Mouse (Mus musculus) intestine, embryonic 15.5 days (tissue): ENCODE measurements around the gene Timd4. TPM values are rescaled to one million over a fixed set of nuclear protein-coding genes. Genes with fewer than 3 reads are reported as not detected.
A peak's percentile ranks its signal among the peaks of the same experiment; 100 is the strongest.

ENCODE experiments used
- ATAC-seq: fragments of 200-750 bp; cut with Nextera tagmentation; 2 replicates; pipeline ENCODE4 v1.8.0; 2017; ENCODE audit warnings: moderate TSS enrichment, moderate library complexity
- H3K27ac ChIP-seq: fragments of 300-500 bp; sonication (generic); 2 replicates; pipeline ENCODE4 v1.5.1; 2015; ENCODE audit warnings: mild to moderate bottlenecking, inconsistent platforms
- H3K27me3 ChIP-seq: fragments of 300-500 bp; sonication (generic); replicated peaks from 2 replicates; pipeline ENCODE4 v1.6.1; 2015; ENCODE audit warnings: inconsistent platforms
- H3K36me3 ChIP-seq: fragments of 300-500 bp; sonication (generic); 2 replicates; pipeline ENCODE4 v1.6.1; 2015; ENCODE audit warnings: inconsistent platforms
- H3K4me1 ChIP-seq: fragments of 300-500 bp; sonication (generic); replicated peaks from 2 replicates; pipeline ENCODE4 v1.6.1; 2015; ENCODE audit warnings: inconsistent platforms
- H3K4me2 ChIP-seq: fragments of 300-500 bp; sonication (generic); replicated peaks from 2 replicates; pipeline ENCODE4 v1.6.1; 2015; ENCODE audit warnings: mild to moderate bottlenecking, inconsistent platforms
- H3K4me3 ChIP-seq: fragments of 300-500 bp; sonication (generic); replicated peaks from 2 replicates; pipeline ENCODE4 v1.5.1; 2015; ENCODE audit warnings: inconsistent platforms
- H3K9ac ChIP-seq: fragments of 300-500 bp; sonication (generic); 2 replicates; pipeline ENCODE4 v1.6.1; 2015; ENCODE audit warnings: inconsistent platforms
- H3K9me3 ChIP-seq: fragments of 300-500 bp; sonication (generic); 2 replicates; pipeline ENCODE4 v1.6.1; 2016; ENCODE audit warnings: inconsistent platforms
- WGBS: fragments of 180-500 bp; shearing (Covaris S2); methylation state at CpG from one replicate; pipeline ENCODE4 v1.1.7; 2015; 5-methylcytosine and 5-hydroxymethylcytosine counted together
- polyA plus RNA-seq: library from polyadenylated mRNA; unstranded; fragments of >200 nt; fragmentation: Nextera tagmentation; extraction: Ambion mirVana; gene quantifications from 2 replicates; pipeline ENCODE4 v1.2.1, GENCODE M21; 2015

Gene Timd4
- polyA plus RNA-seq, result 0.74 and 0.80 TPM in 2 replicates

- 82% methylated on average over 5 of the region's 5 CpGs for WGBS
- H3K9me3 ChIP-seq, result no peaks in the 10 kb centered on the region
- H3K4me3 ChIP-seq, result no peak within 1 kb of the TSS
- no peak within 1 kb of the TSS for H3K27ac ChIP-seq
- H3K4me1 ChIP-seq, result no peaks in the 10 kb centered on the region
- ATAC-seq, result no peak
- H3K27me3 ChIP-seq, result no peaks in the 10 kb centered on the region
- no peak within 1 kb of the TSS for H3K4me2 ChIP-seq
- no peaks in the 10 kb centered on the region for H3K36me3 ChIP-seq
- H3K9ac ChIP-seq, result no peak within 1 kb of the TSS
Observed at GRCm38 (mm10) chr11:46810511-46810910, at the start of gene Timd4. Gene Timd4 (plus strand): TSS chr11:46810800.

- no peaks in the 10 kb centered on the region for H3K36me3 ChIP-seq
- H3K4me2 ChIP-seq, result no peak overlapping the region
- H3K9ac ChIP-seq, result no peak overlapping the region
- no peak overlapping the region for H3K4me3 ChIP-seq
- H3K27me3 ChIP-seq, result no peaks in the 10 kb centered on the region
- H3K4me1 ChIP-seq, result no peaks in the 10 kb centered on the region
- WGBS, result 71% methylated on average over 3 of the region's 3 CpGs
- H3K27ac ChIP-seq, result no peak overlapping the region
- no peak for ATAC-seq
- no peaks in the 10 kb centered on the region for H3K9me3 ChIP-seq
Observed at GRCm38 (mm10) chr11:46776879-46777278, 33.7 kb upstream of the Timd4 start.

GRCm38 (mm10) chr11:46779811-46780210 lies 30.8 kb upstream of the Timd4 start:
- Histone ChIP-seq H3K27ac (no peak overlapping the region), H3K4me1 (no peaks in the 10 kb centered on the region), H3K36me3 (no peaks in the 10 kb centered on the region), H3K9me3 (no peaks in the 10 kb centered on the region), H3K4me3 (no peak overlapping the region), H3K4me2 (no peak overlapping the region), H3K9ac (no peak overlapping the region), H3K27me3 (no peaks in the 10 kb centered on the region)
- no peak for ATAC-seq
- WGBS, result 82% methylated on average over 2 of the region's 2 CpGs

- no peak overlapping the region for H3K4me3 ChIP-seq
- no peaks in the 10 kb centered on the region for H3K9me3 ChIP-seq
- no peak overlapping the region for H3K27ac ChIP-seq
- no peak overlapping the region for H3K4me2 ChIP-seq
- no peaks in the 10 kb centered on the region for H3K27me3 ChIP-seq
- no peak for ATAC-seq
- WGBS, result 80% methylated on average over 2 of the region's 2 CpGs
- no peaks in the 10 kb centered on the region for H3K36me3 ChIP-seq
- no peaks in the 10 kb centered on the region for H3K4me1 ChIP-seq
- H3K9ac ChIP-seq, result no peak overlapping the region
Observed at GRCm38 (mm10) chr11:46804440-46804839, 6.2 kb upstream of the Timd4 start.

- Histone ChIP-seq H3K4me3 (no peak overlapping the region), H3K4me1 (no peaks in the 10 kb centered on the region), H3K27ac (no peak overlapping the region), H3K27me3 (no peaks in the 10 kb centered on the region), H3K36me3 (no peaks in the 10 kb centered on the region), H3K9me3 (no peaks in the 10 kb centered on the region), H3K4me2 (no peak overlapping the region), H3K9ac (no peak overlapping the region)
- ATAC-seq, result no peak
- 82% methylated on average over 5 of the region's 5 CpGs for WGBS
Observed at GRCm38 (mm10) chr11:46817692-46818091, 7.1 kb downstream of the Timd4 start.

GRCm38 (mm10) chr11:46819930-46820329 lies 9.3 kb downstream of the Timd4 start:
- H3K4me2 ChIP-seq, result no peak overlapping the region
- no peaks in the 10 kb centered on the region for H3K4me1 ChIP-seq
- ATAC-seq, result no peak
- WGBS, result 48% methylated on average over 4 of the region's 4 CpGs
- no peak overlapping the region for H3K27ac ChIP-seq
- no peaks in the 10 kb centered on the region for H3K27me3 ChIP-seq
- H3K36me3 ChIP-seq, result no peaks in the 10 kb centered on the region
- no peaks in the 10 kb centered on the region for H3K9me3 ChIP-seq
- H3K4me3 ChIP-seq, result no peak overlapping the region
- no peak overlapping the region for H3K9ac ChIP-seq

GRCm38 (mm10) chr11:46830348-46830747 lies 19.7 kb downstream of the Timd4 start:
- Histone ChIP-seq H3K4me3 (no peak overlapping the region), H3K27ac (no peak overlapping the region), H3K9ac (no peak overlapping the region), H3K4me2 (no peak overlapping the region), H3K4me1 (no peaks in the 10 kb centered on the region), H3K9me3 (no peaks in the 10 kb centered on the region), H3K36me3 (no peaks in the 10 kb centered on the region), H3K27me3 (no peaks in the 10 kb centered on the region)
- 67% methylated on average over 2 of the region's 2 CpGs for WGBS
- no peak for ATAC-seq

- ATAC-seq, result no peak
- Histone ChIP-seq H3K4me1 (no peaks in the 10 kb centered on the region), H3K4me2 (no peak overlapping the region), H3K4me3 (no peak overlapping the region), H3K9ac (no peak overlapping the region), H3K27ac (no peak overlapping the region), H3K9me3 (no peaks in the 10 kb centered on the region), H3K27me3 (no peaks in the 10 kb centered on the region), H3K36me3 (no peaks in the 10 kb centered on the region)
- WGBS, result 40% methylated on average over 1 of the region's 1 CpGs
Observed at GRCm38 (mm10) chr11:46835080-46835479, 24.5 kb downstream of the Timd4 start.

GRCm38 (mm10) chr11:46842015-46842726 lies 31.6 kb downstream of the Timd4 start:
- no peaks in the 10 kb centered on the region for H3K9me3 ChIP-seq
- ATAC-seq, result no peak
- no peak overlapping the region for H3K9ac ChIP-seq
- no peaks in the 10 kb centered on the region for H3K4me1 ChIP-seq
- H3K27me3 ChIP-seq, result no peaks in the 10 kb centered on the region
- H3K27ac ChIP-seq, result no peak overlapping the region
- H3K4me2 ChIP-seq, result no peak overlapping the region
- WGBS, result 51% methylated on average over 2 of the region's 2 CpGs
- no peaks in the 10 kb centered on the region for H3K36me3 ChIP-seq
- no peak overlapping the region for H3K4me3 ChIP-seq

- H3K4me1 ChIP-seq, result no peaks in the 10 kb centered on the region
- no peak overlapping the region for H3K9ac ChIP-seq
- no peaks in the 10 kb centered on the region for H3K36me3 ChIP-seq
- H3K9me3 ChIP-seq, result no peaks in the 10 kb centered on the region
- no peak overlapping the region for H3K4me3 ChIP-seq
- no peaks in the 10 kb centered on the region for H3K27me3 ChIP-seq
- no peak overlapping the region for H3K27ac ChIP-seq
- H3K4me2 ChIP-seq, result no peak overlapping the region
- ATAC-seq, result no peak
- 85% methylated on average over 1 of the region's 1 CpGs for WGBS
Observed at GRCm38 (mm10) chr11:46846661-46847060, 36.1 kb downstream of the Timd4 start.

- Histone ChIP-seq H3K4me2 (no peak overlapping the region), H3K4me3 (no peak overlapping the region), H3K4me1 (no peaks in the 10 kb centered on the region), H3K27ac (no peak overlapping the region), H3K27me3 (no peaks in the 10 kb centered on the region), H3K36me3 (no peaks in the 10 kb centered on the region), H3K9me3 (no peaks in the 10 kb centered on the region), H3K9ac (no peak overlapping the region)
- ATAC-seq, result no peak
- WGBS, result 37% methylated on average over 3 of the region's 3 CpGs
Observed at GRCm38 (mm10) chr11:46847827-46848220, 37.2 kb downstream of the Timd4 start.

- Histone ChIP-seq H3K4me3 (no peak overlapping the region), H3K4me2 (no peak overlapping the region), H3K9me3 (no peaks in the 10 kb centered on the region), H3K9ac (no peak overlapping the region), H3K27ac (no peak overlapping the region), H3K27me3 (no peaks in the 10 kb centered on the region), H3K4me1 (no peaks in the 10 kb centered on the region), H3K36me3 (no peaks in the 10 kb centered on the region)
- 29% methylated on average over 8 of the region's 8 CpGs for WGBS
- ATAC-seq, result peak; percentile 51
Observed at GRCm38 (mm10) chr11:46848221-46848971, 37.8 kb downstream of the Timd4 start.

GRCm38 (mm10) chr11:46864809-46865208 lies 54.2 kb downstream of the Timd4 start:
- no peaks in the 10 kb centered on the region for H3K27me3 ChIP-seq
- no peaks in the 10 kb centered on the region for H3K9me3 ChIP-seq
- ATAC-seq, result no peak
- no peak overlapping the region for H3K27ac ChIP-seq
- 90% methylated on average over 1 of the region's 1 CpGs for WGBS
- no peaks in the 10 kb centered on the region for H3K36me3 ChIP-seq
- no peak overlapping the region for H3K4me2 ChIP-seq
- H3K9ac ChIP-seq, result no peak overlapping the region
- no peak overlapping the region for H3K4me3 ChIP-seq
- H3K4me1 ChIP-seq, result no peaks in the 10 kb centered on the region
